Mouse (Mus musculus) MEL (cell line): ENCODE data around the gene Pex5. TPM values are rescaled to one million over a fixed set of nuclear protein-coding genes. Genes with fewer than 3 reads are reported as not detected.

Experiments
- DNase-seq: peaks from one replicate; pipeline ENCODE4 v3.0.0; 2011; ENCODE audit warnings: low read depth, low spot score
- H3K27ac ChIP-seq: 2 replicates; pipeline ENCODE4 v1.5.1; 2012; ENCODE audit warnings: low read depth, mild to moderate bottlenecking, control low read depth, low read length, moderate library complexity; ENCODE audit not compliant: control insufficient read depth
- H3K27me3 ChIP-seq, 2 experiments: fragments of 150-350 bp in 1 of 2; sonication (generic) in 1 of 2; 2 replicates each; pipeline ENCODE4 v1.6.1; 2012; ENCODE audit warnings: low read length in 2 of 2, mild to moderate bottlenecking in 2 of 2, improper control_type of control experiment in 1 of 2, moderate library complexity in 1 of 2; ENCODE audit not compliant: insufficient read depth in 2 of 2, control insufficient read depth in 1 of 2
- H3K36me3 ChIP-seq, 2 experiments: 2 replicates each; pipeline ENCODE4 v1.6.1; 2012 to 2014; ENCODE audit warnings: low read length in 2 of 2, improper control_type of control experiment in 1 of 2, inconsistent platforms in 1 of 2, mild to moderate bottlenecking in 1 of 2; ENCODE audit not compliant: insufficient read depth in 2 of 2, control insufficient read depth in 1 of 2
- H3K4me1 ChIP-seq, 2 experiments: fragments of 150-350 bp in 1 of 2; sonication (generic) in 1 of 2; 2 replicates each; pipeline ENCODE4 v1.6.1; 2012; ENCODE audit warnings: low read length in 2 of 2, improper control_type of control experiment in 1 of 2, mild to moderate bottlenecking in 1 of 2; ENCODE audit not compliant: insufficient read depth in 2 of 2, control insufficient read depth in 1 of 2
- H3K4me3 ChIP-seq, 2 experiments: fragments of 150-350 bp in 1 of 2; sonication (generic) in 1 of 2; 2 replicates each; pipeline ENCODE4 v1.5.1; 2012; ENCODE audit warnings: low read depth in 2 of 2, low read length in 2 of 2, mild to moderate bottlenecking in 2 of 2, moderate library complexity in 2 of 2, control low read depth in 1 of 2, improper control_type of control experiment in 1 of 2; ENCODE audit not compliant: control insufficient read depth in 1 of 2, insufficient read depth in 1 of 2
- H3K79me2 ChIP-seq: 2 replicates; pipeline ENCODE4 v1.6.1; 2012; ENCODE audit warnings: mild to moderate bottlenecking, low read length, moderate library complexity; ENCODE audit not compliant: control insufficient read depth, poor library complexity, insufficient read depth
- H3K9ac ChIP-seq: 2 replicates; pipeline ENCODE4 v1.6.1; 2012; ENCODE audit warnings: low read depth, mild to moderate bottlenecking, control low read depth, low read length, moderate library complexity; ENCODE audit not compliant: control insufficient read depth, poor library complexity, severe bottlenecking
- H3K9me3 ChIP-seq: fragments of 150-350 bp; sonication (generic); replicated peaks from 2 replicates; pipeline ENCODE4 v1.6.1; 2012; ENCODE audit warnings: mild to moderate bottlenecking, low read length, improper control_type of control experiment, moderate library complexity; ENCODE audit not compliant: insufficient read depth
- BHLHE40 ChIP-seq: IDR thresholded peaks from 2 replicates; pipeline ENCODE4 v1.6.1; 2012; ENCODE audit warnings: low read depth, mild to moderate bottlenecking, inconsistent platforms, low read length, improper control_type of control experiment, borderline replicate concordance
- CHD1 ChIP-seq: IDR thresholded peaks from 2 replicates; pipeline ENCODE4 v1.6.1; 2012; ENCODE audit warnings: low read depth, mild to moderate bottlenecking, inconsistent platforms, low read length, improper control_type of control experiment
- ELF1 ChIP-seq: IDR thresholded peaks from 2 replicates; pipeline ENCODE4 v1.6.1; 2014; ENCODE audit warnings: low read depth, mild to moderate bottlenecking, inconsistent platforms, low read length, improper control_type of control experiment, moderate library complexity
- ETS1 ChIP-seq: IDR thresholded peaks from 2 replicates; pipeline ENCODE4 v1.6.1; 2012; ENCODE audit warnings: low read depth, mild to moderate bottlenecking, inconsistent platforms, low read length, improper control_type of control experiment, moderate library complexity
- HCFC1 ChIP-seq: IDR thresholded peaks from 2 replicates; pipeline ENCODE4 v1.6.1; 2012; ENCODE audit warnings: low read depth, mild to moderate bottlenecking, inconsistent platforms, low read length, improper control_type of control experiment, moderate library complexity
- MAFK ChIP-seq: IDR thresholded peaks from 2 replicates; pipeline ENCODE4 v1.6.1; 2011; ENCODE audit warnings: low read depth, mild to moderate bottlenecking, low read length, improper control_type of control experiment, borderline replicate concordance
- MAX ChIP-seq: IDR thresholded peaks from 2 replicates; pipeline ENCODE4 v1.6.1; 2011; ENCODE audit warnings: low read length, improper control_type of control experiment
- MAZ ChIP-seq: IDR thresholded peaks from 2 replicates; pipeline ENCODE4 v1.6.1; 2012; ENCODE audit warnings: low read depth, mild to moderate bottlenecking, inconsistent platforms, low read length, improper control_type of control experiment
- MEF2A ChIP-seq: IDR thresholded peaks from 2 replicates; pipeline ENCODE4 v1.6.1; 2014; ENCODE audit warnings: low read depth, mild to moderate bottlenecking, inconsistent platforms, low read length, improper control_type of control experiment; ENCODE audit not compliant: poor library complexity, insufficient replicate concordance, severe bottlenecking; ENCODE audit errors: extremely low read depth
- NELFE ChIP-seq: IDR thresholded peaks from 2 replicates; pipeline ENCODE4 v1.6.1; 2011; ENCODE audit warnings: low read depth, low read length, improper control_type of control experiment
- NRF1 ChIP-seq: IDR thresholded peaks from 2 replicates; pipeline ENCODE4 v1.6.1; 2014; ENCODE audit warnings: low read depth, mild to moderate bottlenecking, inconsistent platforms, low read length, improper control_type of control experiment, moderate library complexity; ENCODE audit not compliant: poor library complexity, insufficient read depth, severe bottlenecking
- POLR2A ChIP-seq, 2 experiments: IDR thresholded peaks; 2 replicates each; pipeline ENCODE4 v1.6.1; 2011 to 2012; ENCODE audit warnings: low read length in 2 of 2, mild to moderate bottlenecking in 2 of 2, control low read depth in 1 of 2, improper control_type of control experiment in 1 of 2, low read depth in 1 of 2, moderate library complexity in 1 of 2; ENCODE audit not compliant: control insufficient read depth in 1 of 2, insufficient read depth in 1 of 2, poor library complexity in 1 of 2
- POLR2AphosphoS2 ChIP-seq: IDR thresholded peaks from 2 replicates; pipeline ENCODE4 v1.6.1; 2011; ENCODE audit warnings: low read length, improper control_type of control experiment
- POLR2AphosphoS5 ChIP-seq: IDR thresholded peaks from 2 replicates; pipeline ENCODE4 v1.6.1; 2012; ENCODE audit warnings: low read depth, borderline replicate concordance, mild to moderate bottlenecking, inconsistent platforms, low read length, moderate library complexity, mixed read lengths
- SIN3A ChIP-seq: IDR thresholded peaks from 2 replicates; pipeline ENCODE4 v1.6.1; 2012; ENCODE audit warnings: low read length, improper control_type of control experiment, inconsistent platforms
- SMC3 ChIP-seq: IDR thresholded peaks from 2 replicates; pipeline ENCODE4 v1.6.1; 2011; ENCODE audit warnings: low read depth, low read length, improper control_type of control experiment
- TAL1 ChIP-seq: IDR thresholded peaks from 2 replicates; pipeline ENCODE4 v1.6.1; 2012; ENCODE audit warnings: mild to moderate bottlenecking, inconsistent platforms, low read length, moderate library complexity, mixed read lengths
- TCF12 ChIP-seq: IDR thresholded peaks from 2 replicates; pipeline ENCODE4 v1.6.1; 2014; ENCODE audit warnings: low read depth, mild to moderate bottlenecking, inconsistent platforms, low read length, improper control_type of control experiment, moderate library complexity
- UBTF ChIP-seq: IDR thresholded peaks from 2 replicates; pipeline ENCODE4 v1.6.1; 2012; ENCODE audit warnings: low read depth, mild to moderate bottlenecking, inconsistent platforms, low read length, improper control_type of control experiment, moderate library complexity, borderline replicate concordance; ENCODE audit not compliant: insufficient read depth
- USF1 ChIP-seq: IDR thresholded peaks from 2 replicates; pipeline ENCODE4 v1.6.1; 2014; ENCODE audit warnings: low read depth, mild to moderate bottlenecking, inconsistent platforms, low read length, improper control_type of control experiment, moderate library complexity
- ZC3H11A ChIP-seq: IDR thresholded peaks from 2 replicates; pipeline ENCODE4 v1.6.1; 2012; ENCODE audit warnings: low read depth, mild to moderate bottlenecking, inconsistent platforms, low read length, improper control_type of control experiment
- ZKSCAN1 ChIP-seq: IDR thresholded peaks from 2 replicates; pipeline ENCODE4 v1.6.1; 2012; ENCODE audit warnings: low read depth, mild to moderate bottlenecking, inconsistent platforms, low read length, improper control_type of control experiment, moderate library complexity
- ZMIZ1 ChIP-seq: IDR thresholded peaks from 2 replicates; pipeline ENCODE4 v1.6.1; 2012; ENCODE audit warnings: low read depth, mild to moderate bottlenecking, inconsistent platforms, low read length, improper control_type of control experiment, moderate library complexity
- polyA plus RNA-seq, 2 experiments: library from polyadenylated mRNA; stranded (reverse) in 1 of 2; unstranded in 1 of 2; fragments of >175 nt in 1 of 2; fragments of >200 nt in 1 of 2; gene quantifications; 2 replicates each; pipeline versions ENCODE4 v1.2.1 to v1.2.4; 2012; ENCODE audit warnings: low replicate concordance in 2 of 2, low read depth in 1 of 2; ENCODE audit not compliant: insufficient read length in 2 of 2, insufficient read depth in 1 of 2, missing spikeins in 1 of 2
- total RNA-seq: library from RNA; depleted of rRNA; stranded (reverse); fragments of 300-350 nt; gene quantifications from 2 replicates; pipeline ENCODE4 v1.2.3, GENCODE M21; 2012; rRNA removed

The Pex5 gene
- 56.0 and 63.1 TPM in 2 replicates for total RNA-seq
- polyA plus RNA-seq, result 10 to 100 TPM in 1 of 2 experiments, not detected in 1; 63.0 TPM

- H3K36me3 ChIP-seq, result peaks cover 13% of the 10 kb centered on the region in 2 experiments
- TF ChIP-seq POLR2AphosphoS2 (no peak), ZKSCAN1 (no peak), MAFK (no peak), ZC3H11A (no peak), MAZ (no peak; the same call in 1 of the 2 replicates), HCFC1 (peak; percentile 76), MAX (no peak), POLR2AphosphoS5 (no peak), ELF1 (no peak), POLR2A (IDR thresholded peaks at IDR 0.05; ENCODE audit: control insufficient read depth in 1 of 2, insufficient read depth in 1 of 2, low read depth in 1 of 2, low read length in 2 of 2, poor library complexity in 1 of 2) (peak; percentile 55 to 59; a peak in 3 of 4 replicates), SIN3A (peak; percentile 70), NRF1 (peak; percentile 59; the same call in 1 of the 2 replicates), ZMIZ1 (no peak), USF1 (no peak), TCF12 (0 out of 2 replicates have a peak, but pooled peaks have one; percentile 18), NELFE (peak; percentile 64)
- H3K9me3 ChIP-seq, result no peaks in the 10 kb centered on the region
- H3K79me2 ChIP-seq, result peaks cover 13% of the 10 kb centered on the region
- H3K27me3 ChIP-seq, result no peaks in the 10 kb centered on the region
- DNase-seq, result peak; percentile 95
- peak within 1 kb of the TSS; percentile 62 for H3K27ac ChIP-seq
- H3K9ac ChIP-seq, result peak within 1 kb of the TSS; percentile 77
- H3K4me3 ChIP-seq, result peak within 1 kb of the TSS; percentile 93 to 96
- peaks cover 0 to 6% of the 10 kb centered on the region in 2 experiments; a peak in 3 of 4 replicates for H3K4me1 ChIP-seq
Measured at GRCm38 (mm10) chr6:124414927-124415325, at the start of gene Pex5. TSS of gene Pex5 (minus strand) at chr6:124415067.

- TF ChIP-seq MAX (no peak), SMC3 (no peak), UBTF (0 out of 2 replicates have a peak, but pooled peaks have one; percentile 60), BHLHE40 (no peak), CHD1 (no peak), USF1 (no peak), ZKSCAN1 (no peak), ETS1 (0 out of 2 replicates have a peak, but pooled peaks have one; percentile 14), MAZ (0 out of 2 replicates have a peak, but pooled peaks have one; percentile 53), MEF2A (no peak), TAL1 (peak; percentile 58)
- H3K4me3 ChIP-seq, result peak overlapping the region; percentile 76 to 85
- DNase-seq, result peak; percentile 57
- peak overlapping the region; percentile 80 for H3K9ac ChIP-seq
- H3K9me3 ChIP-seq, result no peaks in the 10 kb centered on the region
- H3K36me3 ChIP-seq, result peaks cover 2 to 17% of the 10 kb centered on the region in 2 experiments; a peak in 3 of 4 replicates
- peaks cover 4 to 27% of the 10 kb centered on the region in 2 experiments for H3K4me1 ChIP-seq
- no peaks in the 10 kb centered on the region for H3K27me3 ChIP-seq
- H3K27ac ChIP-seq, result peak overlapping the region; percentile 53; the same call in 1 of the 2 replicates
- peaks cover 18% of the 10 kb centered on the region for H3K79me2 ChIP-seq
Measured at GRCm38 (mm10) chr6:124463881-124464291, 49.0 kb upstream of the Pex5 start.
